Mouse (Mus musculus): ENCODE measurements around the gene Slc12a8. TPM values are rescaled to one million over a fixed set of nuclear protein-coding genes. Genes with fewer than 3 reads are reported as not detected.
A peak's percentile ranks its signal among the peaks of the same experiment; 100 is the strongest.

Slc12a8 gene
- polyA plus RNA-seq, 1 experiment from 2014 or later, result 1.1 TPM

DNA sequence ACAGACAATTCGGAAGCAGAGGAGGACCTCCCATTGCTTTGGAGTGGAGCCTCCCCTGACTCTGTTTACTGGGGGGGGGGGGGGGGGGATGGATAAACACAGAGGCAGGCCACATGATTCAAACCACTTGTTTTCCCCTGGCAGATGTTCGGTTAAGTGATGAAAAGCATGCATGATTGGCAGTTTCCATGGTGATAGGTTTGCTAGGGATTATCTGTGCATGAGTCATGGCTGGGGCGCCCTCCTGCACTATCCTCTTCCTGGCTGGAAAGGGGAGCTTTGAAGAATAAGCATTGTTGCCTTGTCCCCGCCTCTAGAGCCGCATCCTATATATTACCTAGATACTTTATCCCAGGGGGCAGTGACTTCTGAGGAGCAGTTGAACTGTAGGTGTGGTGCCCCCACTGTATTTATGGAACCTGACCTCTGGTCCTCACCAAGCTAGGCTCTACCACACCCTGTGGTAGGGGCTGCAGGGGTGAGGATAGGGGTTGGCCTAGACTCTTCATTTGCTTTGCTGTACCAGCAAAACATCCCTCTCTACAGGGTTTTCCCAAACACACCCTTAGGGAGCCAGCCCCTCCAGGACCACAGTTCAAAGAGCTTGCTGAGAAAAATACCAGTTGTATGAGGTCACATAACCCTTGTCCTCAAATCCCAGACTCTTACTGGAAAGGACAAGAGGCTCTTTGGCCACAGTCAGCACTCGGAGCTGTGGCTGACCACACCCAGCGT lies 77.1 kb downstream of the Slc12a8 start:
- H3K27me3 ChIP-seq (ENCODE audit: control insufficient read depth, insufficient read depth, low read length), result no peaks in the 10 kb centered on the region
- peak; percentile 78 for ATAC-seq (replicated peaks; ENCODE audit: extremely low read depth, insufficient read depth, low FRiP score)
- no peaks in the 10 kb centered on the region for H3K36me3 ChIP-seq (ENCODE audit: control insufficient read depth, insufficient read depth)
- 0 out of 2 replicates have a peak overlapping the region, but pooled peaks have one; percentile 0 for H3K27ac ChIP-seq (ENCODE audit: low read length)
- no peak overlapping the region for H3K4me2 ChIP-seq (ENCODE audit: low read depth, low read length)
- no peak overlapping the region for H3K4me3 ChIP-seq (ENCODE audit: low read length)
- no peak overlapping the region for H3K9ac ChIP-seq (ENCODE audit: low read length)
- 48% methylated on average over 7 of the region's 7 CpGs for WGBS
- no peaks in the 10 kb centered on the region for H3K9me3 ChIP-seq (replicated peaks; ENCODE audit: control insufficient read depth, low read length)
- H3K4me1 ChIP-seq (ENCODE audit: control insufficient read depth, insufficient read depth, low read length), result peaks cover 12% of the 10 kb centered on the region; the same call in 1 of the 2 replicates

DNA sequence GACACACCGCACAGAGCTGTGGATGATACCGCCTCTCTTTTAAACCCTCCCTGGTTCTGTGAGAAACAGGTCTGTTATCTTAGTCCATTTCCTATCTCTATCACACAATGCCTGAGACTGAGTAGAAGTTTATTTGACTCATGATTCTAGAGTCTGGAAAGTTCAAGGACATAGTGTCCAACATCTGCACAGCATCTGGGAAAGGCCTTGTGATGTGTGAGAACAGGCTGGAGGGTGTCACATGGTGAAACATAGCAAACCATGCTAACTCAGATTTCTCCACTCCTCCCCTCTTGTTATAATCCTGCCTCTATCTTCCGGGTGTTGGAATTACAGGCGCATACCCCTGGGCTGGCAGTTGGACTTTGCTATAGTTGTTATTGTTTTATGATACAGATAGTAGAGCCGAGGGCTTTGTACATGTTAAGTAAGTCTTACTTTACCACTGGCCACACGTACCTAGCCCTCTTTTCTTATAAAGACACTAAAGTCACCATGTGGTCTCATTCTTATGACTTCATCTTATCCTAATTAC lies 78.2 kb downstream of the Slc12a8 start:
- Histone ChIP-seq H3K9ac (ENCODE audit: low read length) (no peak overlapping the region), H3K27me3 (ENCODE audit: control insufficient read depth, insufficient read depth, low read length) (no peaks in the 10 kb centered on the region), H3K4me2 (ENCODE audit: low read depth, low read length) (no peak overlapping the region), H3K4me1 (ENCODE audit: control insufficient read depth, insufficient read depth, low read length) (peaks cover 12% of the 10 kb centered on the region; the same call in 1 of the 2 replicates), H3K4me3 (ENCODE audit: low read length) (no peak overlapping the region), H3K36me3 (ENCODE audit: control insufficient read depth, insufficient read depth) (no peaks in the 10 kb centered on the region), H3K9me3 (replicated peaks; ENCODE audit: control insufficient read depth, low read length) (no peaks in the 10 kb centered on the region; the same call in 1 of the 2 replicates), H3K27ac (ENCODE audit: low read length) (no peak overlapping the region; the same call in 1 of the 2 replicates)
- WGBS, result 76% methylated on average over 6 of the region's 6 CpGs
- no peak for ATAC-seq (replicated peaks; ENCODE audit: extremely low read depth, insufficient read depth, low FRiP score)

- Histone ChIP-seq H3K27ac (ENCODE audit: low read length) (no peak overlapping the region), H3K4me3 (ENCODE audit: low read length) (no peak overlapping the region), H3K4me2 (ENCODE audit: low read depth, low read length) (no peak overlapping the region), H3K4me1 (ENCODE audit: control insufficient read depth, insufficient read depth, low read length) (peaks cover 12% of the 10 kb centered on the region; the same call in 1 of the 2 replicates), H3K9ac (ENCODE audit: low read length) (no peak overlapping the region), H3K27me3 (ENCODE audit: control insufficient read depth, insufficient read depth, low read length) (no peaks in the 10 kb centered on the region), H3K36me3 (ENCODE audit: control insufficient read depth, insufficient read depth) (no peaks in the 10 kb centered on the region), H3K9me3 (replicated peaks; ENCODE audit: control insufficient read depth, low read length) (no peaks in the 10 kb centered on the region; the same call in 1 of the 2 replicates)
- ATAC-seq (replicated peaks; ENCODE audit: extremely low read depth, insufficient read depth, low FRiP score), result no peak
- 80% methylated on average over 4 of the region's 4 CpGs for WGBS
Observed at GRCm38 (mm10) chr16:33596213-33596612, 79.1 kb downstream of the Slc12a8 start.

GRCm38 (mm10) chr16:33600216-33600615 lies 83.1 kb downstream of the Slc12a8 start:
- Histone ChIP-seq H3K4me3 (ENCODE audit: low read length) (no peak overlapping the region), H3K36me3 (ENCODE audit: control insufficient read depth, insufficient read depth) (no peaks in the 10 kb centered on the region), H3K9me3 (replicated peaks; ENCODE audit: control insufficient read depth, low read length) (no peaks in the 10 kb centered on the region; the same call in 1 of the 2 replicates), H3K4me2 (ENCODE audit: low read depth, low read length) (no peak overlapping the region), H3K27ac (ENCODE audit: low read length) (no peak overlapping the region), H3K4me1 (ENCODE audit: control insufficient read depth, insufficient read depth, low read length) (no peaks in the 10 kb centered on the region), H3K27me3 (ENCODE audit: control insufficient read depth, insufficient read depth, low read length) (no peaks in the 10 kb centered on the region), H3K9ac (ENCODE audit: low read length) (no peak overlapping the region)
- no peak for ATAC-seq (replicated peaks; ENCODE audit: extremely low read depth, insufficient read depth, low FRiP score)
- WGBS, result 32% methylated on average over 5 of the region's 5 CpGs

DNA sequence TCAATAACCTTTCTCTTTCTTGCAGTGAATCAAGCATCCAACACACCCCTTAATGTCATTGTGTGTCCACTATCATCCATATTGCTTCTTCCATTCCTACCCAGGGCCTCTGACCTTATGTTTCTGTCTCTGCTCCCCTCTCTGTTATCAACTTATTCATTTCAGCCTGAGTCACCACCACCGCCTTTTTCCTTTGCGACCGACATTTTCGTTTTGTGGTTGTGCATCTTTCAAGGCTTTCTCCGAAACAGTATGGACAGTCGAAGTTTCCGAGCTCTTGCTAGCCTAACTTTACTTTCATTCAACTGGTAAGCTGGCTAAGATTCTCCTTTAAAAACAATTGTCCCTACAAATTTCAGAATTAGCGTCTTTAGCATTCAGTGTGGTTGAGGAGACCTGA lies 84.2 kb downstream of the Slc12a8 start:
- Histone ChIP-seq H3K36me3 (ENCODE audit: control insufficient read depth, insufficient read depth) (no peaks in the 10 kb centered on the region), H3K4me1 (ENCODE audit: control insufficient read depth, insufficient read depth, low read length) (peaks cover 10% of the 10 kb centered on the region), H3K4me2 (ENCODE audit: low read depth, low read length) (no peak overlapping the region), H3K9ac (ENCODE audit: low read length) (no peak overlapping the region), H3K27ac (ENCODE audit: low read length) (no peak overlapping the region), H3K9me3 (replicated peaks; ENCODE audit: control insufficient read depth, low read length) (no peaks in the 10 kb centered on the region; the same call in 1 of the 2 replicates), H3K27me3 (ENCODE audit: control insufficient read depth, insufficient read depth, low read length) (no peaks in the 10 kb centered on the region), H3K4me3 (ENCODE audit: low read length) (no peak overlapping the region)
- 90% methylated on average over 8 of the region's 8 CpGs for WGBS
- ATAC-seq (replicated peaks; ENCODE audit: extremely low read depth, insufficient read depth, low FRiP score), result no peak

GRCm38 (mm10) chr16:33605647-33606596 lies 88.8 kb downstream of the Slc12a8 start:
- peaks cover 20% of the 10 kb centered on the region for H3K4me1 ChIP-seq (ENCODE audit: control insufficient read depth, insufficient read depth, low read length)
- peak overlapping the region; percentile 98 for H3K27ac ChIP-seq (ENCODE audit: low read length)
- no peak overlapping the region; the same call in 1 of the 2 replicates for H3K9ac ChIP-seq (ENCODE audit: low read length)
- H3K27me3 ChIP-seq (ENCODE audit: control insufficient read depth, insufficient read depth, low read length), result no peaks in the 10 kb centered on the region
- H3K4me2 ChIP-seq (ENCODE audit: low read depth, low read length), result no peak overlapping the region
- WGBS, result 43% methylated on average over 9 of the region's 9 CpGs
- H3K9me3 ChIP-seq (replicated peaks; ENCODE audit: control insufficient read depth, low read length), result no peaks in the 10 kb centered on the region
- ATAC-seq (replicated peaks; ENCODE audit: extremely low read depth, insufficient read depth, low FRiP score), result no peak
- no peaks in the 10 kb centered on the region for H3K36me3 ChIP-seq (ENCODE audit: control insufficient read depth, insufficient read depth)
- no peak overlapping the region for H3K4me3 ChIP-seq (ENCODE audit: low read length)

GRCm38 (mm10) chr16:33606691-33607532 lies 89.8 kb downstream of the Slc12a8 start:
- WGBS, result 25% methylated on average over 8 of the region's 8 CpGs
- Histone ChIP-seq H3K27me3 (ENCODE audit: control insufficient read depth, insufficient read depth, low read length) (no peaks in the 10 kb centered on the region), H3K4me2 (ENCODE audit: low read depth, low read length) (peak overlapping the region; percentile 35), H3K27ac (ENCODE audit: low read length) (peak overlapping the region; percentile 98), H3K9ac (ENCODE audit: low read length) (peak overlapping the region; percentile 31), H3K4me1 (ENCODE audit: control insufficient read depth, insufficient read depth, low read length) (peaks cover 20% of the 10 kb centered on the region), H3K9me3 (replicated peaks; ENCODE audit: control insufficient read depth, low read length) (no peaks in the 10 kb centered on the region), H3K4me3 (ENCODE audit: low read length) (no peak overlapping the region), H3K36me3 (ENCODE audit: control insufficient read depth, insufficient read depth) (no peaks in the 10 kb centered on the region)
- peak; percentile 89 for ATAC-seq (replicated peaks; ENCODE audit: extremely low read depth, insufficient read depth, low FRiP score)

DNA sequence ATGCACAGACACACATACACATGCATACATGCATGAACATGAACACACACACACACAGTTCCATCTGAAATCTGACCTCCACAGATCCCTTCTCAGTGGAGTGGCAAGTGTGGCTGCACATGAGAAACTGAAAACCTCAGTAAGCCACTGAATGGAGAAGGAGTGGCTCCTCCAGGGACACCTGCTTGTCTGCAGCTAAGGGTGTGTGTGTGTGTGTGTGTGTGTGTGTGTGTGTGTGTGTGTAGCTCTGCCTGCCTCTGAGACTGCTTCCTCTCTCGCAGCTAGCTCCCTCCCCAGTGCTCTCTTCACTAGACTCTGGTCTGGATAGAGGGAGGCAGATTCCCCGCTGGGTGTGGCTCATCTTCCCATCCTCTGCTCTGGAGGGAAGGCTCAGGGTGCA lies 92.4 kb downstream of the Slc12a8 start:
- Histone ChIP-seq H3K9ac (ENCODE audit: low read length) (no peak overlapping the region), H3K27me3 (ENCODE audit: control insufficient read depth, insufficient read depth, low read length) (no peaks in the 10 kb centered on the region), H3K36me3 (ENCODE audit: control insufficient read depth, insufficient read depth) (no peaks in the 10 kb centered on the region), H3K9me3 (replicated peaks; ENCODE audit: control insufficient read depth, low read length) (no peaks in the 10 kb centered on the region), H3K4me3 (ENCODE audit: low read length) (no peak overlapping the region), H3K4me1 (ENCODE audit: control insufficient read depth, insufficient read depth, low read length) (peaks cover 20% of the 10 kb centered on the region), H3K4me2 (ENCODE audit: low read depth, low read length) (no peak overlapping the region), H3K27ac (ENCODE audit: low read length) (no peak overlapping the region)
- ATAC-seq (replicated peaks; ENCODE audit: extremely low read depth, insufficient read depth, low FRiP score), result no peak
- WGBS, result 71% methylated on average over 2 of the region's 2 CpGs

Data from heart, embryonic 16.5 days (tissue).